Mouse (Mus musculus): Measurements from ENCODE around the gene Ncan. TPM values are rescaled to one million over a fixed set of nuclear protein-coding genes. Genes with fewer than 3 reads are reported as not detected.

The Ncan gene
- polyA plus RNA-seq, 1 experiment, result 0.04 TPM

DNA sequence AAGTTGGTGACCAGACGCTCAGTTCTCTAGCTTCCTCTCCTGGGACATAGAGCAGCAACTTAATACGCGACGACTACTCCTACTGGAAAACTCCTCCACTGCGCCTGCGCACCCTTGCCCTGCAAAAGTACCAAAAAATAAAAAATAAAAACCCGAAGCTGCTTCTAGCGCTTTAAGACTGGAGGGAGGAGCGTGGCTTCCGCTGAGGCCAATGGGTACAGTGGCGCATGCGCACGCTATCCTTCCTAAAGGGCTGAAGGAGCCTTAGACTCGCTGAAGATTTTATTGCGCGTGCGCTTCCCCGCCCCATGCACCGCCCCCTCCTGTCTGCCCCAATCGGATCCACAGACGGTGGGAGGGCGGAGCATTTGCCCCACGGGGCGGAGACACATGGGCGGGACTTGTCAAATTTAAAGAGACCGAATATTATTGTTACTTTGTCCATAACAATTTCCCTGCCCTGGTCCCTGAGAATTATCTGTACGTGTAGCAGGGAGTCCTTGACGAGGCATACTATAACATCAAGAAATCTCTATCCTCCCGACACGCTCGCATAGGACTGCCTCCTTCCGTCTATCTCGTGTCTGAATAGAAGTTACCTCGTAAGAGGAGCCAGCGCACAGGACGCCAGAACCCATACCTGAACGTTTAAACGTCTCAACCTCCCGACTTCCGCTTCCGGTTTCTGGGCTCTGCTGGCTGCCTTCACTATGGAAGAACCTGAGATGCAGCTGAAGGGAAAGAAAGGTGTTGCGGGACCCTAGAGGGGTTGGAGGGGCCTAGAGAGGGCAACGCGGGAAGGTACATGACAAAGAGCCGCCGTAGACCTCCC, 18.6 kb upstream of the Ncan start, which contains the start of the genes Rfxank, Borcs8 and Mef2b:
Gene Rfxank (minus strand): TSS at position 129 of the 832 bp plus-strand sequence.
Gene Borcs8 (plus strand): TSS at position 474 of the 832 bp plus-strand sequence.
Gene Mef2b (plus strand): TSS at position 686 of the 832 bp plus-strand sequence.
- WGBS, result under 1% methylated on average over 46 of the region's 46 CpGs
- TF ChIP-seq CTCF (IDR thresholded peaks at IDR 0.05; ENCODE audit: extremely low read depth, insufficient read depth, insufficient read length, insufficient replicate concordance) (no peak), POLR2A (IDR thresholded peaks at IDR 0.05; ENCODE audit: low read depth, low read length) (peak; percentile 47; the same call in 1 of the 2 replicates)
- peaks cover 17% of the 10 kb centered on the region; the same call in 1 of the 2 replicates for H3K4me1 ChIP-seq (ENCODE audit: control insufficient read depth, insufficient read depth, insufficient read length)
- peak; percentile 98 for DNase-seq (ENCODE audit: low read depth in 1 of 2, low spot score in 2 of 2)
- peaks cover 12% of the 10 kb centered on the region for H3K36me3 ChIP-seq (ENCODE audit: control insufficient read depth, insufficient read depth, low read length)
- H3K27ac ChIP-seq (ENCODE audit: insufficient read depth, low read length), result peak within 1 kb of the TSS; percentile 79
- peak within 1 kb of the TSS; percentile 77 for H3K4me3 ChIP-seq (ENCODE audit: extremely low read depth, insufficient read depth, insufficient read length)
- no peaks in the 10 kb centered on the region for H3K27me3 ChIP-seq (ENCODE audit: control insufficient read depth, insufficient read depth, low read length)

GRCm38 (mm10) chr8:70137890-70138289, 17.2 kb upstream of the Ncan start:
- no peak overlapping the region for H3K4me3 ChIP-seq (ENCODE audit: extremely low read depth, insufficient read depth, insufficient read length)

DNA sequence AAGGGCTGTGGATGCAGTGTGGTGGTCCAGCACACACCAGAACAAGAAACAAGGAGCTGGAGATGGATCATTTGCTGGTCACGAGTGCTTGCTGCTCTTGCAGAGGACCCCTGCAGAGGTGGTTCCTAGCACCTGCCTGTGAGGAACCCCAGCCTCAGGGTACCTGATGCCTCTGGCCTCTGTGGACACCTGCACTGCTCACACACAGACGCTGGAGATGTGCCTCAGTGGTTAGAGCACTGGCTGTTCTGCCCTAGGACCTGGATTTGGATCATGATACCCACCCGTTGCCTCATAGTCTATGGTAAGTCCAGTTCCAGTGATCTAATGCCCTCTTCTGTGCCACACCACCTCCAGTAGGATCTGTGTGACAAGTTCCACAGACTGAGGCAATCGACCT, 15.9 kb upstream of the Ncan start:
- Histone ChIP-seq H3K27me3 (ENCODE audit: control insufficient read depth, insufficient read depth, low read length) (no peaks in the 10 kb centered on the region), H3K4me1 (ENCODE audit: control insufficient read depth, insufficient read depth, insufficient read length) (peaks cover 17% of the 10 kb centered on the region; the same call in 1 of the 2 replicates), H3K27ac (ENCODE audit: insufficient read depth, low read length) (no peak overlapping the region), H3K36me3 (ENCODE audit: control insufficient read depth, insufficient read depth, low read length) (peaks cover 2% of the 10 kb centered on the region), H3K4me3 (ENCODE audit: extremely low read depth, insufficient read depth, insufficient read length) (no peak overlapping the region)
- TF ChIP-seq POLR2A (IDR thresholded peaks at IDR 0.05; ENCODE audit: low read depth, low read length) (no peak), CTCF (IDR thresholded peaks at IDR 0.05; ENCODE audit: extremely low read depth, insufficient read depth, insufficient read length, insufficient replicate concordance) (no peak)
- WGBS, result 90% methylated on average over 4 of the region's 4 CpGs
- DNase-seq (ENCODE audit: low read depth in 1 of 2, low spot score in 2 of 2), result no peak

More at GRCm38 (mm10) chr8:70137890-70138289, 17.2 kb upstream of the Ncan start:
- DNase-seq (ENCODE audit: low read depth in 1 of 2, low spot score in 2 of 2), result no peak
- peaks cover 17% of the 10 kb centered on the region; the same call in 1 of the 2 replicates for H3K4me1 ChIP-seq (ENCODE audit: control insufficient read depth, insufficient read depth, insufficient read length)
- 79% methylated on average over 4 of the region's 4 CpGs for WGBS
- no peak overlapping the region for H3K27ac ChIP-seq (ENCODE audit: insufficient read depth, low read length)
- TF ChIP-seq POLR2A (IDR thresholded peaks at IDR 0.05; ENCODE audit: low read depth, low read length), result no peak
- TF ChIP-seq CTCF (IDR thresholded peaks at IDR 0.05; ENCODE audit: extremely low read depth, insufficient read depth, insufficient read length, insufficient replicate concordance), result no peak
- H3K36me3 ChIP-seq (ENCODE audit: control insufficient read depth, insufficient read depth, low read length), result peaks cover 8% of the 10 kb centered on the region
- H3K27me3 ChIP-seq (ENCODE audit: control insufficient read depth, insufficient read depth, low read length), result no peaks in the 10 kb centered on the region

DNA sequence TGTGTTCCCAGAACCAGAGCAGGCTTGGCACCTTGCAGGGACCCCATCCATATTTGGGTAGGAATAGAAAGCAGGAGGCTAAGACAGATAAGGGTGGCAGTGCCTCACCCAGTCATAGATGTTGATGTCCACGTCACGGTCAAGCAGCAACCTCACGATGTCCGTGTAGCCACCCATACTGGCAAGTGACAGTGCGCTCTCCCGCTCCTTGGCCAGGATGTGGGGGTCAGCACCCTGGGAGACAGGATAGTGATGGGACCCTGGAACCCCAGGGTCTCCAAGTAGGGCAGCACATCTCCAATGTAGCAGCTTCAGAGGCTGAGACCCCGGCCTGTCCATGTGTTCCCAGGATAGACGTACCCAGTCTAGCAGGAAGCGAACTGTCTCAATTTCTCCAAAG, 14.3 kb upstream of the Ncan start:
- no peak for TF ChIP-seq POLR2A (IDR thresholded peaks at IDR 0.05; ENCODE audit: low read depth, low read length)
- TF ChIP-seq CTCF (IDR thresholded peaks at IDR 0.05; ENCODE audit: extremely low read depth, insufficient read depth, insufficient read length, insufficient replicate concordance), result no peak
- WGBS, result 95% methylated on average over 9 of the region's 9 CpGs
- peaks cover 2% of the 10 kb centered on the region for H3K36me3 ChIP-seq (ENCODE audit: control insufficient read depth, insufficient read depth, low read length)
- no peak overlapping the region for H3K4me3 ChIP-seq (ENCODE audit: extremely low read depth, insufficient read depth, insufficient read length)
- peaks cover 9% of the 10 kb centered on the region; the same call in 1 of the 2 replicates for H3K4me1 ChIP-seq (ENCODE audit: control insufficient read depth, insufficient read depth, insufficient read length)
- DNase-seq (ENCODE audit: low read depth in 1 of 2, low spot score in 2 of 2), result no peak
- no peak overlapping the region for H3K27ac ChIP-seq (ENCODE audit: insufficient read depth, low read length)
- H3K27me3 ChIP-seq (ENCODE audit: control insufficient read depth, insufficient read depth, low read length), result no peaks in the 10 kb centered on the region

DNA sequence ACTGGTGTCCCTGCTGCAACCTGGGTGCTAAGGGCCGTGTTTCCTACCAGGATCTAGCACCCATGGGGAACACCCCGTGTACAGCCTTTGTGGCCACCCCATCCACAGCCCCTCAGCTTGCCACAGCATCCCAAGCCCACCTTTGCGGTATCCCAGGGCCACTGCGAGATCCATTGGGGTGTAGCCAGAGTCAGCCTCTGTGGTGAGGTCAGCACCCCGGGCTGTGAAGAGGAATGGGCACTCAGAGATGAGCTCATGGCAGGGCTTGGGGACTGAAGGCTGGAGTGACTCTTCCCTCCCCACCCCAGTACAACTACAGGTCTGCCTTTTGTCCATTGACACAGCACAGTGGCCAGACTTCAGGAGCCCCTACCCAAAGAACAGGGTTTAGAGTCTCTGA, 13.4 kb upstream of the Ncan start:
- Histone ChIP-seq H3K36me3 (ENCODE audit: control insufficient read depth, insufficient read depth, low read length) (peaks cover 2% of the 10 kb centered on the region), H3K27ac (ENCODE audit: insufficient read depth, low read length) (no peak overlapping the region), H3K27me3 (ENCODE audit: control insufficient read depth, insufficient read depth, low read length) (no peaks in the 10 kb centered on the region), H3K4me1 (ENCODE audit: control insufficient read depth, insufficient read depth, insufficient read length) (peaks cover 9% of the 10 kb centered on the region; the same call in 1 of the 2 replicates), H3K4me3 (ENCODE audit: extremely low read depth, insufficient read depth, insufficient read length) (no peak overlapping the region)
- TF ChIP-seq CTCF (IDR thresholded peaks at IDR 0.05; ENCODE audit: extremely low read depth, insufficient read depth, insufficient read length, insufficient replicate concordance), result no peak
- no peak for TF ChIP-seq POLR2A (IDR thresholded peaks at IDR 0.05; ENCODE audit: low read depth, low read length)
- WGBS, result 90% methylated on average over 5 of the region's 5 CpGs
- DNase-seq (ENCODE audit: low read depth in 1 of 2, low spot score in 2 of 2), result no peak

DNA sequence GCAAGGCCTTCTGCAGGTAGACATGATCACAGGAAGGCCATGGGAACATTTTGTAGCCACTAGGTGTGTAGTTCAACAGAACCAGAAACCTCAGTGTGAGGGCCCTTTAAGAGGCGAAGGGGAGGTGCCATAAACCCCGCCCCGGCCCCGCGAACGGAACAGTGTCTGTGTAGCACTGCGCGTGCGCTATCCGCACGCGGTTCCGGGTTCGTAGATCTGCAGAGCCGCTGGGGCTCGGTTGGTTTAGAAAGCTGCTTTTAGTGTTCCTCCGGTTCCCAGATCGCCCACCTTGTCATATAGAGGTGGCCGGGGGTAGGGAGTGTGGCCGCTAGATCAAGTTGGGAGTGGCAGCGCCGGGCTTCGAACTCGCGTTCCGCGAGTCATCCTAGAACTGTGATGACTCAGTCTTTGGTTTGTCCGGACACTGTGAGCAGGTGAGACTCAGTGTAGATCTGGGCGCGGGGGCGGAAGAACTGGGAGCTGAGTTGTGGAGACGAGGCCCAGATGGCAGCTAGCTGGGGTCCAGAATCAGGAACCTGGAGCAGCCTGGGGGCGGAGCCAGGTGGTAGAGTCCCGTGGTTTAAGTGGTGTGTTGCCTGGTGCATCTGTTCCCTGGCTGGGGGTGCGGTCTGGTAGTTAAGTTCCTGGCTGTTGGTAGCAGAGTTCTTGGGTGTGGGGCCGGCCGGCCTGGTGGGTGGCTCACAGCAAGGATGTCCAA, 10.7 kb upstream of the Ncan start, which contains the start of gene Nr2c2ap:
Gene Nr2c2ap (plus strand): TSS at position 168 of the 718 bp plus-strand sequence.
- peaks cover 2% of the 10 kb centered on the region for H3K36me3 ChIP-seq (ENCODE audit: control insufficient read depth, insufficient read depth, low read length)
- H3K4me1 ChIP-seq (ENCODE audit: control insufficient read depth, insufficient read depth, insufficient read length), result peaks cover 3% of the 10 kb centered on the region; the same call in 1 of the 2 replicates
- H3K4me3 ChIP-seq (ENCODE audit: extremely low read depth, insufficient read depth, insufficient read length), result peak within 1 kb of the TSS; percentile 88
- H3K27ac ChIP-seq (ENCODE audit: insufficient read depth, low read length), result peak within 1 kb of the TSS; percentile 70
- peak; percentile 81 to 84 for DNase-seq (ENCODE audit: low read depth in 1 of 2, low spot score in 2 of 2)
- no peaks in the 10 kb centered on the region for H3K27me3 ChIP-seq (ENCODE audit: control insufficient read depth, insufficient read depth, low read length)
- WGBS, result under 1% methylated on average over 37 of the region's 37 CpGs
- TF ChIP-seq POLR2A (IDR thresholded peaks at IDR 0.05; ENCODE audit: low read depth, low read length) (peak; percentile 50; the same call in 1 of the 2 replicates), CTCF (IDR thresholded peaks at IDR 0.05; ENCODE audit: extremely low read depth, insufficient read depth, insufficient read length, insufficient replicate concordance) (no peak)
